Mouse (Mus musculus) heart, embryonic 11.5 days (tissue): ENCODE measurements around the gene Nup188. TPM values are rescaled to one million over a fixed set of nuclear protein-coding genes. Genes with fewer than 3 reads are reported as not detected.

Experiments
- ATAC-seq: fragments of 200-750 bp; cut with Nextera tagmentation; replicated peaks from 2 replicates; pipeline ENCODE4 v1.8.0; 2017; ENCODE audit warnings: moderate library complexity; ENCODE audit not compliant: insufficient number of reproducible peaks, low FRiP score, low TSS enrichment
- H3K27ac ChIP-seq: fragments of 300-500 bp; sonication (generic); 2 replicates; pipeline ENCODE4 v1.5.1; 2014; ENCODE audit warnings: mild to moderate bottlenecking, low read depth, low read length
- H3K27me3 ChIP-seq: fragments of 300-500 bp; sonication (generic); 2 replicates; pipeline ENCODE4 v1.6.1; 2014; ENCODE audit warnings: mild to moderate bottlenecking, low read length, mixed read lengths; ENCODE audit not compliant: control insufficient read depth, insufficient read depth
- H3K36me3 ChIP-seq: fragments of 300-500 bp; sonication (generic); 2 replicates; pipeline ENCODE4 v1.6.1; 2014; ENCODE audit warnings: mild to moderate bottlenecking, low read length, moderate library complexity, mixed read lengths; ENCODE audit not compliant: control insufficient read depth, insufficient read depth
- H3K4me1 ChIP-seq: fragments of 300-500 bp; sonication (generic); 2 replicates; pipeline ENCODE4 v1.6.1; 2014; ENCODE audit warnings: low read length; ENCODE audit not compliant: control insufficient read depth, insufficient read depth
- H3K4me2 ChIP-seq: fragments of 300-500 bp; sonication (generic); 2 replicates; pipeline ENCODE4 v1.6.1; 2014; ENCODE audit warnings: mild to moderate bottlenecking, moderate library complexity
- H3K4me3 ChIP-seq: fragments of 300-500 bp; sonication (generic); 2 replicates; pipeline ENCODE4 v1.5.1; 2014; ENCODE audit warnings: low read depth, low read length
- H3K9ac ChIP-seq: fragments of 300-500 bp; sonication (generic); 2 replicates; pipeline ENCODE4 v1.6.1; 2014; ENCODE audit warnings: mild to moderate bottlenecking, low read depth, low read length, moderate library complexity
- H3K9me3 ChIP-seq: fragments of 300-500 bp; sonication (generic); replicated peaks from 2 replicates; pipeline ENCODE4 v1.6.1; 2016; ENCODE audit warnings: low read length; ENCODE audit not compliant: control insufficient read depth
- WGBS: fragments of 180-500 bp; shearing (Covaris S2); extraction: QIAGEN DNeasy Blood & Tissue Kit; methylation state at CpG from one replicate; pipeline ENCODE4 v1.1.7; 2014; ENCODE audit not compliant: insufficient replicate concordance; 5-methylcytosine and 5-hydroxymethylcytosine counted together
- polyA plus RNA-seq: library from polyadenylated mRNA; unstranded; fragments of >200 nt; fragmentation: Nextera tagmentation; extraction: Ambion mirVana; gene quantifications from 2 replicates; pipeline ENCODE4 v1.2.1, GENCODE M21; 2014

The Nup188 gene
- polyA plus RNA-seq, 1 experiment from 2014 or later = 34.2 TPM

GRCm38 (mm10) chr2:30319260-30319659, 33.1 kb downstream of the Nup188 start:
- no peak overlapping the region for H3K9ac ChIP-seq
- no peak for ATAC-seq
- H3K36me3 ChIP-seq = peaks cover 60% of the 10 kb centered on the region
- no peak overlapping the region for H3K4me2 ChIP-seq
- H3K27me3 ChIP-seq = no peaks in the 10 kb centered on the region
- H3K4me1 ChIP-seq = no peaks in the 10 kb centered on the region
- no peak overlapping the region for H3K27ac ChIP-seq
- WGBS = 84% methylated on average over 4 of the region's 4 CpGs
- no peaks in the 10 kb centered on the region for H3K9me3 ChIP-seq
- H3K4me3 ChIP-seq = no peak overlapping the region

- Histone ChIP-seq H3K9ac (no peak overlapping the region), H3K4me2 (no peak overlapping the region), H3K27me3 (no peaks in the 10 kb centered on the region), H3K4me1 (no peaks in the 10 kb centered on the region), H3K4me3 (no peak overlapping the region), H3K27ac (no peak overlapping the region), H3K36me3 (peaks cover 51% of the 10 kb centered on the region), H3K9me3 (no peaks in the 10 kb centered on the region)
- WGBS = 91% methylated on average over 7 of the region's 7 CpGs
- ATAC-seq = no peak
These were observed 36.9 kb downstream of the Nup188 start for GRCm38 (mm10) chr2:30323111-30323510.

- no peak overlapping the region for H3K4me2 ChIP-seq
- no peaks in the 10 kb centered on the region for H3K9me3 ChIP-seq
- H3K27me3 ChIP-seq = no peaks in the 10 kb centered on the region
- H3K4me1 ChIP-seq = no peaks in the 10 kb centered on the region
- no peak overlapping the region for H3K9ac ChIP-seq
- H3K4me3 ChIP-seq = no peak overlapping the region
- no peak for ATAC-seq
- 88% methylated on average over 5 of the region's 5 CpGs for WGBS
- peaks cover 59% of the 10 kb centered on the region for H3K36me3 ChIP-seq
- no peak overlapping the region for H3K27ac ChIP-seq
These were observed 39.1 kb downstream of the Nup188 start for GRCm38 (mm10) chr2:30325296-30325695.

GRCm38 (mm10) chr2:30327276-30327675, 41.1 kb downstream of the Nup188 start:
- Histone ChIP-seq H3K4me3 (no peak overlapping the region), H3K4me2 (no peak overlapping the region), H3K27me3 (no peaks in the 10 kb centered on the region), H3K4me1 (no peaks in the 10 kb centered on the region), H3K9ac (no peak overlapping the region), H3K9me3 (no peaks in the 10 kb centered on the region), H3K36me3 (peaks cover 59% of the 10 kb centered on the region), H3K27ac (no peak overlapping the region)
- ATAC-seq = no peak
- WGBS = 92% methylated on average over 7 of the region's 7 CpGs

DNA sequence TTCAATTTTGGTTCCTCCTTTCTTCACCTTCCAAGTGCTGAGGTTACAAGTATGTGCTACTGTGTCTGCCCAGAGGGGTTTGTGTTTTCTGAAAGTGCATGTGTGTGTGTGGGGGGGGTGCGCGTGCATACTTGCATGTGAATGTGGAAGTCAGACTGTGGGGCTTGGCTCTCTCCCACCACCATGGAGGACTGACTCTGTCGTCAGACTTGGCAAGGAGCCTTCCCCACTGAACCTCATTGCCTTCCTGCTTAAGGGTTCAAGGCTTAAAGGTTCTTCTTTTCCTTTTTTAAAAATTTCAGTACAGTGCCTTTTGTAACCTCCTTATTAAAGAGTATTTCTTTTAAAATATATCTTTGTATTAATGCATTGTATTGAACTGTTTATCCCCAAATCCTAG, 42.6 kb downstream of the Nup188 start:
- no peak for ATAC-seq
- no peak overlapping the region for H3K4me3 ChIP-seq
- H3K9ac ChIP-seq = no peak overlapping the region
- H3K4me2 ChIP-seq = no peak overlapping the region
- no peaks in the 10 kb centered on the region for H3K4me1 ChIP-seq
- no peaks in the 10 kb centered on the region for H3K9me3 ChIP-seq
- WGBS = 89% methylated on average over 3 of the region's 3 CpGs
- H3K27ac ChIP-seq = no peak overlapping the region
- peaks cover 56% of the 10 kb centered on the region for H3K36me3 ChIP-seq
- no peaks in the 10 kb centered on the region for H3K27me3 ChIP-seq

- H3K9ac ChIP-seq = no peak overlapping the region
- WGBS = 94% methylated on average over 2 of the region's 2 CpGs
- no peak overlapping the region for H3K4me2 ChIP-seq
- H3K4me1 ChIP-seq = no peaks in the 10 kb centered on the region
- H3K27me3 ChIP-seq = no peaks in the 10 kb centered on the region
- no peak for ATAC-seq
- H3K36me3 ChIP-seq = peaks cover 45% of the 10 kb centered on the region
- H3K4me3 ChIP-seq = no peak overlapping the region
- no peaks in the 10 kb centered on the region for H3K9me3 ChIP-seq
- H3K27ac ChIP-seq = no peak overlapping the region
These were observed 49.1 kb downstream of the Nup188 start for GRCm38 (mm10) chr2:30335324-30335723.

GRCm38 (mm10) chr2:30336174-30336915, 50.1 kb downstream of the Nup188 start:
- Histone ChIP-seq H3K9me3 (no peaks in the 10 kb centered on the region), H3K27me3 (no peaks in the 10 kb centered on the region), H3K4me1 (no peaks in the 10 kb centered on the region), H3K4me3 (no peak overlapping the region), H3K36me3 (peaks cover 44% of the 10 kb centered on the region), H3K27ac (no peak overlapping the region), H3K4me2 (no peak overlapping the region), H3K9ac (no peak overlapping the region)
- 0 out of 2 replicates have a peak, but pooled peaks have one; percentile 7 for ATAC-seq
- WGBS = 85% methylated on average over 16 of the region's 16 CpGs

- Histone ChIP-seq H3K36me3 (peaks cover 51% of the 10 kb centered on the region), H3K27me3 (no peaks in the 10 kb centered on the region), H3K4me3 (no peak overlapping the region), H3K27ac (no peak overlapping the region), H3K4me2 (no peak overlapping the region), H3K4me1 (no peaks in the 10 kb centered on the region), H3K9me3 (no peaks in the 10 kb centered on the region), H3K9ac (no peak overlapping the region)
- ATAC-seq = peak; percentile 56; the same call in 1 of the 2 replicates
- WGBS = 64% methylated on average over 12 of the region's 12 CpGs
These were observed 51.0 kb downstream of the Nup188 start for GRCm38 (mm10) chr2:30337179-30337578.

DNA sequence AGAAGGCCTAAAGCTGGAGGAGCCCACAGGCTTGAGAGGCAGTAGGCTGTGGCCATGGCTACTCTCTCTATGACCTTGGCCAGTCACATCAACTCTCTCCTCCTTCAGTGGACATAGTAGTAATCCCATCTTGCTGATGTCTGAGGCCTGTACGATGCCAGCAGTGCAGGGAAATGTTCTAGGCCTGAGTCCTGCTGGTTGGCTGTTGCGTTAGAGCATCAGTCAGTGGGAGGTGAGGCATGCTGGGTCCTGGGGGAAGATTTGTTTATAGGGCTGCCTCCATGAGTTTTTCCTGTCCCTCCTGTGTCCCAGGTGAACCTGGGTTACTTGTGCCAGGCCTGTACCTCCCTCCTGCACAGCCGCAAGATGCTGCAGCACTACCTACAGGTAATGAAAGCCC, 55.9 kb downstream of the Nup188 start:
- H3K9me3 ChIP-seq = no peaks in the 10 kb centered on the region
- no peak overlapping the region for H3K9ac ChIP-seq
- no peak for ATAC-seq
- H3K27ac ChIP-seq = no peak overlapping the region
- peaks cover 54% of the 10 kb centered on the region for H3K36me3 ChIP-seq
- no peaks in the 10 kb centered on the region for H3K4me1 ChIP-seq
- 93% methylated on average over 3 of the region's 3 CpGs for WGBS
- H3K4me2 ChIP-seq = no peak overlapping the region
- H3K27me3 ChIP-seq = no peaks in the 10 kb centered on the region
- H3K4me3 ChIP-seq = no peak overlapping the region
